Mouse (Mus musculus) embryonic facial prominence, embryonic 11.5 days (tissue): Measurements from ENCODE around the gene Angel1. TPM values are rescaled to one million over a fixed set of nuclear protein-coding genes. Genes with fewer than 3 reads are reported as not detected.

Source experiments
- ATAC-seq: fragments of 200-750 bp; cut with Nextera tagmentation; replicated peaks from 2 replicates; pipeline ENCODE4 v1.8.0; 2017; ENCODE audit warnings: low read depth; ENCODE audit not compliant: insufficient number of reproducible peaks, low FRiP score, low TSS enrichment
- DNase-seq: peaks from one replicate; pipeline ENCODE4 v3.0.0-alpha.2; 2015; ENCODE audit warnings: low spot score
- H3K27ac ChIP-seq: fragments of 300-500 bp; sonication (generic); replicated peaks from 2 replicates; pipeline ENCODE4 v1.5.1; 2014; ENCODE audit warnings: mild to moderate bottlenecking, low read depth, low read length, control low read depth
- H3K27me3 ChIP-seq: fragments of 300-500 bp; sonication (generic); 2 replicates; pipeline ENCODE4 v1.6.1; 2014; ENCODE audit warnings: mild to moderate bottlenecking, low read length, moderate library complexity, mixed read lengths; ENCODE audit not compliant: control insufficient read depth, insufficient read depth
- H3K36me3 ChIP-seq: fragments of 300-500 bp; sonication (generic); replicated peaks from 2 replicates; pipeline ENCODE4 v1.6.1; 2014; ENCODE audit warnings: low read depth, mild to moderate bottlenecking, low read length, moderate library complexity, mixed read lengths; ENCODE audit not compliant: control insufficient read depth, insufficient read depth
- H3K4me1 ChIP-seq: fragments of 300-500 bp; sonication (generic); 2 replicates; pipeline ENCODE4 v1.6.1; 2014; ENCODE audit warnings: low read length, mixed read lengths; ENCODE audit not compliant: control insufficient read depth, insufficient read depth
- H3K4me2 ChIP-seq: fragments of 300-500 bp; sonication (generic); 2 replicates; pipeline ENCODE4 v1.6.1; 2014; ENCODE audit warnings: low read depth, mild to moderate bottlenecking, control low read depth, low read length, moderate library complexity
- H3K4me3 ChIP-seq: fragments of 300-500 bp; sonication (generic); 2 replicates; pipeline ENCODE4 v1.5.1; 2014; ENCODE audit warnings: low read depth, low read length, control low read depth
- H3K9ac ChIP-seq: fragments of 300-500 bp; sonication (generic); replicated peaks from 2 replicates; pipeline ENCODE4 v1.6.1; 2014; ENCODE audit warnings: mild to moderate bottlenecking, control low read depth, low read length
- H3K9me3 ChIP-seq: fragments of 300-500 bp; sonication (generic); replicated peaks from 2 replicates; pipeline ENCODE4 v1.6.1; 2016; ENCODE audit warnings: mild to moderate bottlenecking, low read length, inconsistent platforms, mixed read lengths; ENCODE audit not compliant: control insufficient read depth
- WGBS: fragments of 180-500 bp; shearing (Covaris S2); extraction: QIAGEN DNeasy Blood & Tissue Kit; methylation state at CpG from one replicate; pipeline ENCODE4 v1.1.7; 2014; 5-methylcytosine and 5-hydroxymethylcytosine counted together
- polyA plus RNA-seq: library from polyadenylated mRNA; unstranded; fragments of >200 nt; fragmentation: Nextera tagmentation; extraction: Ambion mirVana; gene quantifications from 2 replicates; pipeline ENCODE4 v1.2.1, GENCODE M21; 2014

Gene Angel1
- polyA plus RNA-seq, 1 experiment from 2014 or later: 10.9 TPM

GRCm38 (mm10) chr12:86690700-86691485, 35.4 kb downstream of the Angel1 start:
- DNase-seq (no peak), ATAC-seq (no peak)
- Histone ChIP-seq H3K27ac (no peak overlapping the region), H3K4me2 (no peak overlapping the region), H3K27me3 (no peaks in the 10 kb centered on the region), H3K9ac (no peak overlapping the region), H3K36me3 (peaks cover 4% of the 10 kb centered on the region), H3K9me3 (no peaks in the 10 kb centered on the region), H3K4me1 (no peaks in the 10 kb centered on the region), H3K4me3 (no peak overlapping the region)
- WGBS: 84% methylated on average over 12 of the region's 12 CpGs

- no peaks in the 10 kb centered on the region for H3K9me3 ChIP-seq
- H3K9ac ChIP-seq: no peak overlapping the region
- no peak overlapping the region for H3K4me2 ChIP-seq
- peaks cover 4% of the 10 kb centered on the region for H3K36me3 ChIP-seq
- WGBS: 96% methylated on average over 27 of the region's 27 CpGs
- no peak overlapping the region for H3K4me3 ChIP-seq
- no peaks in the 10 kb centered on the region for H3K4me1 ChIP-seq
- DNase-seq (no peak), ATAC-seq (no peak)
- H3K27me3 ChIP-seq: no peaks in the 10 kb centered on the region
- H3K27ac ChIP-seq: no peak overlapping the region
Measured at GRCm38 (mm10) chr12:86688917-86689316, 37.3 kb downstream of the Angel1 start.

DNA sequence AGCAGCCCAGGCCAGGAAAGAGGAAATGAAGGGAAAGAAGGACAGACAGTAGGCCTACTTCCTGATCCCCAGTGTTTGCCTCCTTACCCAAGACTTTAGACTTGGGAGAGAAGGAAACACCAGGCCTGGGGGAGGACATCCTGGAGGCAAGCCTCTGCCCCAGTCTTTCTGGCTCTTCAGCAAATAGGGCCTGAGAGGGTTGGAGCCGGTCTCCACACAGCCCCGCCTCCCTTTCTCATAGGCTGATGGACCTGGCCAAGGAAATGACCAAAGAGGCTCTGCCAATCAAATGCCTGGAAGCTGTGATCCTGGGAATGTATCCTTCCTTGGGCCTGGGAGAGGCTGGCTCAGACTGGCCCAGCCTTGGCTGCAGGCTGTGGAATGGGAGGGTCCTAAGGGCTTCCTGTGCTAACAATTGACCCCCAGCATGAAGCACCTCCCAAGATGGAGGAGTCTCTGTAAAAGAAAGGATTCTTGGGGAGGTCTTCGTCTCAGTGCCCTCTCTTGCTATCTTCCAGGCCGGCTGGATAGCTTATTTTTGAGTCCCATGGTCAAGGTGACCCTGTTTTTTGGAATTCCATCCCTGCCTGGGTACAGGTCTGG, 38.2 kb downstream of the Angel1 start:
- 91% methylated on average over 4 of the region's 4 CpGs for WGBS
- Histone ChIP-seq H3K27me3 (no peaks in the 10 kb centered on the region), H3K4me1 (no peaks in the 10 kb centered on the region), H3K9me3 (no peaks in the 10 kb centered on the region), H3K4me3 (no peak overlapping the region), H3K4me2 (no peak overlapping the region), H3K9ac (no peak overlapping the region), H3K27ac (no peak overlapping the region), H3K36me3 (peaks cover 4% of the 10 kb centered on the region)
- ATAC-seq (no peak), DNase-seq (no peak)

GRCm38 (mm10) chr12:86687445-86687955, 38.8 kb downstream of the Angel1 start:
- H3K4me1 ChIP-seq: no peaks in the 10 kb centered on the region
- WGBS: 70% methylated on average over 4 of the region's 4 CpGs
- no peak overlapping the region for H3K4me2 ChIP-seq
- H3K36me3 ChIP-seq: peaks cover 4% of the 10 kb centered on the region
- H3K4me3 ChIP-seq: no peak overlapping the region
- no peak overlapping the region for H3K27ac ChIP-seq
- ATAC-seq: no peak
- H3K9me3 ChIP-seq: no peaks in the 10 kb centered on the region
- no peak overlapping the region for H3K9ac ChIP-seq
- no peaks in the 10 kb centered on the region for H3K27me3 ChIP-seq
- no peak for DNase-seq

- no peaks in the 10 kb centered on the region for H3K4me1 ChIP-seq
- H3K4me2 ChIP-seq: no peak overlapping the region
- ATAC-seq: no peak
- DNase-seq: no peak
- H3K27ac ChIP-seq: no peak overlapping the region
- no peak overlapping the region for H3K4me3 ChIP-seq
- WGBS: 55% methylated on average over 13 of the region's 13 CpGs
- no peak overlapping the region for H3K9ac ChIP-seq
- no peaks in the 10 kb centered on the region for H3K9me3 ChIP-seq
- peaks cover 4% of the 10 kb centered on the region for H3K36me3 ChIP-seq
- no peaks in the 10 kb centered on the region for H3K27me3 ChIP-seq
Measured at GRCm38 (mm10) chr12:86686551-86687330, 39.5 kb downstream of the Angel1 start.

GRCm38 (mm10) chr12:86685275-86685674, 41.0 kb downstream of the Angel1 start:
- DNase-seq (no peak), ATAC-seq (no peak)
- H3K27ac ChIP-seq: no peak overlapping the region
- no peaks in the 10 kb centered on the region for H3K27me3 ChIP-seq
- no peak overlapping the region for H3K9ac ChIP-seq
- 90% methylated on average over 9 of the region's 9 CpGs for WGBS
- H3K4me1 ChIP-seq: no peaks in the 10 kb centered on the region
- H3K9me3 ChIP-seq: no peaks in the 10 kb centered on the region
- no peak overlapping the region for H3K4me3 ChIP-seq
- no peak overlapping the region for H3K4me2 ChIP-seq
- H3K36me3 ChIP-seq: peaks cover 4% of the 10 kb centered on the region

DNA sequence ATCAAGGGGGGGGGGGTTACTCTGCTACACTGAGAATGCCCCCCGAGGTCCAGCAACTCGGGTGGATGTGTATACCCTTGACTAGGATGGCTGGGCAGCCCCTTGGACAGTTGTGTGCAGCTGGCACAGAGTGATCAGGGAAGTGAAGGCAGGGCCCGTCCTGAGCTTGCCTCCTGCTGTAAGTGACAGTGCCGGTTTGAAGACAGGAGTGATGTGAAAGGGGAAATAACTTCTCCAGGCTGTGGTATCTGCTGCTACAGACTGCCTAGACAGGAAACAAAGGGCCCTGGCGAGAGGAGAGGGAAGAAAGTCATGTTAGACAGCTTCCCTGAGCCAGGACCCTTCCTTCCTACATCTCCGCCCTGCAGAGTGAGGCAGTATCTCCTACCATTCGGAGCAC, 42.6 kb downstream of the Angel1 start:
- Histone ChIP-seq H3K4me3 (no peak overlapping the region), H3K9ac (no peak overlapping the region), H3K27me3 (no peaks in the 10 kb centered on the region), H3K9me3 (no peaks in the 10 kb centered on the region), H3K4me2 (no peak overlapping the region), H3K36me3 (peaks cover 4% of the 10 kb centered on the region), H3K27ac (no peak overlapping the region), H3K4me1 (no peaks in the 10 kb centered on the region)
- ATAC-seq (no peak), DNase-seq (no peak)
- 73% methylated on average over 7 of the region's 7 CpGs for WGBS
